Mouse (Mus musculus) stomach, postnatal 0 days (tissue): ENCODE measurements around the gene Hsf4. TPM values are rescaled to one million over a fixed set of nuclear protein-coding genes. Genes with fewer than 3 reads are reported as not detected.

Source experiments
- ATAC-seq: fragments of 200-750 bp; cut with Nextera tagmentation; 2 replicates; pipeline ENCODE4 v1.8.0; 2017; ENCODE audit not compliant: low FRiP score, low TSS enrichment
- DNase-seq: peaks from one replicate; pipeline ENCODE4 v3.0.0-alpha.2; 2016; ENCODE audit warnings: low spot score
- H3K27ac ChIP-seq: fragments of 300-500 bp; sonication (generic); replicated peaks from 2 replicates; pipeline ENCODE4 v1.5.1; 2014; ENCODE audit warnings: mild to moderate bottlenecking, control low read depth
- H3K27me3 ChIP-seq: fragments of 300-500 bp; sonication (generic); 2 replicates; pipeline ENCODE4 v1.6.1; 2014; ENCODE audit warnings: low read length; ENCODE audit not compliant: control insufficient read depth, insufficient read depth
- H3K36me3 ChIP-seq: fragments of 300-500 bp; sonication (generic); 2 replicates; pipeline ENCODE4 v1.6.1; 2014; ENCODE audit warnings: low read length, mixed read lengths; ENCODE audit not compliant: control insufficient read depth, insufficient read depth
- H3K4me1 ChIP-seq: fragments of 300-500 bp; sonication (generic); replicated peaks from 2 replicates; pipeline ENCODE4 v1.6.1; 2014; ENCODE audit warnings: antibody characterized with exemption; ENCODE audit not compliant: control insufficient read depth, insufficient read depth
- H3K4me2 ChIP-seq: fragments of 300-500 bp; sonication (generic); replicated peaks from 2 replicates; pipeline ENCODE4 v1.6.1; 2014; ENCODE audit warnings: low read depth, mild to moderate bottlenecking, control low read depth, moderate library complexity
- H3K4me3 ChIP-seq: fragments of 300-500 bp; sonication (generic); 2 replicates; pipeline ENCODE4 v1.5.1; 2014; ENCODE audit warnings: low read depth, low read length, control low read depth
- H3K9ac ChIP-seq: fragments of 300-500 bp; sonication (generic); 2 replicates; pipeline ENCODE4 v1.6.1; 2014; ENCODE audit warnings: mild to moderate bottlenecking, low read length, control low read depth, mixed read lengths
- H3K9me3 ChIP-seq: fragments of 300-500 bp; sonication (generic); 2 replicates; pipeline ENCODE4 v1.6.1; 2016; ENCODE audit warnings: low read length; ENCODE audit not compliant: control insufficient read depth
- CTCF ChIP-seq: IDR thresholded peaks from 2 replicates; pipeline ENCODE4 v1.5.1; 2016; ENCODE audit warnings: antibody characterized with exemption, low read depth, mild to moderate bottlenecking, moderate library complexity
- EP300 ChIP-seq: optimal IDR thresholded peaks from 2 replicates; pipeline ENCODE3; 2016; ENCODE audit warnings: antibody characterized with exemption
- WGBS: fragments of 180-500 bp; shearing (Covaris S2); extraction: QIAGEN DNeasy Blood & Tissue Kit; methylation state at CpG from one replicate; pipeline ENCODE4 v1.1.7; 2014; 5-methylcytosine and 5-hydroxymethylcytosine counted together
- polyA plus RNA-seq: library from polyadenylated mRNA; unstranded; fragments of >200 nt; fragmentation: Nextera tagmentation; extraction: Ambion mirVana; gene quantifications from 2 replicates; pipeline ENCODE4 v1.2.1, GENCODE M21; 2015

Gene Hsf4
- polyA plus RNA-seq, 1 experiment from 2014 or later: 0.34 TPM

- Histone ChIP-seq H3K4me3 (peak overlapping the region; percentile 40), H3K27ac (no peak overlapping the region; the same call in 1 of the 2 replicates), H3K27me3 (peaks cover 4% of the 10 kb centered on the region; the same call in 1 of the 2 replicates), H3K4me2 (peak overlapping the region; percentile 73), H3K9ac (peak overlapping the region; percentile 35), H3K9me3 (no peaks in the 10 kb centered on the region), H3K36me3 (no peaks in the 10 kb centered on the region; the same call in 1 of the 2 replicates), H3K4me1 (0 out of 2 replicates have a peak, but pooled peaks cover 9% of the 10 kb centered on the region)
- ATAC-seq (no peak), DNase-seq (peak; percentile 39)
- TF ChIP-seq CTCF (no peak), EP300 (no peak)
- WGBS: 14% methylated on average over 65 of the region's 65 CpGs
Measured at GRCm38 (mm10) chr8:105268342-105269074, 1.1 kb upstream of the Hsf4 start.

GRCm38 (mm10) chr8:105269075-105269458, 534 bp upstream of the Hsf4 start:
- WGBS: 23% methylated on average over 8 of the region's 10 CpGs
- no peaks in the 10 kb centered on the region for H3K9me3 ChIP-seq
- H3K36me3 ChIP-seq: no peaks in the 10 kb centered on the region; the same call in 1 of the 2 replicates
- DNase-seq (no peak), ATAC-seq (peak; percentile 7; the same call in 1 of the 2 replicates)
- TF ChIP-seq EP300 (no peak), CTCF (no peak)
- 0 out of 2 replicates have a peak, but pooled peaks cover 9% of the 10 kb centered on the region for H3K4me1 ChIP-seq
- no peak overlapping the region; the same call in 1 of the 2 replicates for H3K27ac ChIP-seq
- H3K9ac ChIP-seq: peak overlapping the region; percentile 48
- peaks cover 4% of the 10 kb centered on the region; the same call in 1 of the 2 replicates for H3K27me3 ChIP-seq
- peak overlapping the region; percentile 73 for H3K4me2 ChIP-seq
- peak overlapping the region; percentile 40 for H3K4me3 ChIP-seq

- H3K27ac ChIP-seq: no peak overlapping the region
- peak; percentile 40 for DNase-seq
- no peaks in the 10 kb centered on the region for H3K9me3 ChIP-seq
- no peak overlapping the region for H3K9ac ChIP-seq
- H3K4me3 ChIP-seq: peak overlapping the region; percentile 40
- no peak for TF ChIP-seq CTCF
- TF ChIP-seq EP300: no peak
- H3K4me1 ChIP-seq: 0 out of 2 replicates have a peak, but pooled peaks cover 5% of the 10 kb centered on the region
- peaks cover 4% of the 10 kb centered on the region; the same call in 1 of the 2 replicates for H3K27me3 ChIP-seq
- 13% methylated on average over 39 of the region's 39 CpGs for WGBS
- ATAC-seq: 0 out of 2 replicates have a peak, but pooled peaks have one; percentile 1
- peak overlapping the region; percentile 73 for H3K4me2 ChIP-seq
- H3K36me3 ChIP-seq: no peaks in the 10 kb centered on the region; the same call in 1 of the 2 replicates
Measured at GRCm38 (mm10) chr8:105270101-105270915, 707 bp downstream of the Hsf4 start.

GRCm38 (mm10) chr8:105270916-105271186, 1.2 kb downstream of the Hsf4 start:
- H3K27ac ChIP-seq: no peak overlapping the region

DNA sequence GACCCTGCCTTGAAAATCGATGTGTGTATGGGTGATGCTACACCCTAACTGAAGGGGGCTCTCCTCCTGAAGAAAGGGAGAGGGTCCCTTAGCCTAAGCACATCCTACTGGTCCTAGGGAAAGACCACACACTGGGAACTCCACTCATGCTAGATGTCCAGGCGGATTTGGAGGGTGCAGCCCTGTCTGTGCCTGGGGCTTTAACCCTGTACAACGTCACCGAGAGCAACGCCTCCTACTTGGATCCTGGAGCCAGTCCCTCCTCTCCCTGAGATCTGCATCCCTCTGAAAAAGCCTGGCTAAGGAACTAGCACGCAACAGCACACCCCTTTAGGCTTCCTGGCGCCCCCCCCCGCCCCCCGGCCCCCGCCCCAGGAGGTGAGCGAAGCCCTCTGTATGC, 5.8 kb downstream of the Hsf4 start:
- Histone ChIP-seq H3K27me3 (peaks cover 2% of the 10 kb centered on the region; the same call in 1 of the 2 replicates), H3K27ac (no peak overlapping the region), H3K4me3 (peak overlapping the region; percentile 40; the same call in 1 of the 2 replicates), H3K9me3 (no peaks in the 10 kb centered on the region), H3K4me1 (no peaks in the 10 kb centered on the region; the same call in 1 of the 2 replicates), H3K4me2 (peak overlapping the region; percentile 67; the same call in 1 of the 2 replicates), H3K9ac (no peak overlapping the region), H3K36me3 (no peaks in the 10 kb centered on the region)
- TF ChIP-seq EP300 (no peak), CTCF (no peak)
- 16% methylated on average over 11 of the region's 11 CpGs for WGBS
- ATAC-seq: no peak
- no peak for DNase-seq

More at GRCm38 (mm10) chr8:105270916-105271186, 1.2 kb downstream of the Hsf4 start:
- TF ChIP-seq CTCF: no peak
- H3K36me3 ChIP-seq: no peaks in the 10 kb centered on the region; the same call in 1 of the 2 replicates
- no peak overlapping the region for H3K4me3 ChIP-seq
- H3K4me2 ChIP-seq: no peak overlapping the region
- no peak overlapping the region for H3K9ac ChIP-seq
- DNase-seq (no peak), ATAC-seq (no peak)
- H3K27me3 ChIP-seq: peaks cover 4% of the 10 kb centered on the region; the same call in 1 of the 2 replicates
- peaks cover 5% of the 10 kb centered on the region; the same call in 1 of the 2 replicates for H3K4me1 ChIP-seq
- H3K9me3 ChIP-seq: no peaks in the 10 kb centered on the region
- WGBS: 12% methylated on average over 11 of the region's 11 CpGs
